Mouse (Mus musculus) megakaryocyte-erythroid progenitor cell, adult 5 weeks (primary cell): Measurements from ENCODE around the gene Fam222b. TPM values are rescaled to one million over a fixed set of nuclear protein-coding genes. Genes with fewer than 3 reads are reported as not detected.

Source experiments
- polyA plus RNA-seq: library from polyadenylated mRNA; stranded (reverse); fragments of >175 nt; gene quantifications from 2 replicates; pipeline ENCODE4 v1.2.3, GENCODE M21; 2012

The Fam222b gene
- 24.6 and 33.3 TPM in 2 replicates for polyA plus RNA-seq

GRCm38 (mm10) chr11:78094504-78095143, at the start of gene Fam222b:
Gene Fam222b, plus strand, starts transcription at chr11:78094660.

DNA sequence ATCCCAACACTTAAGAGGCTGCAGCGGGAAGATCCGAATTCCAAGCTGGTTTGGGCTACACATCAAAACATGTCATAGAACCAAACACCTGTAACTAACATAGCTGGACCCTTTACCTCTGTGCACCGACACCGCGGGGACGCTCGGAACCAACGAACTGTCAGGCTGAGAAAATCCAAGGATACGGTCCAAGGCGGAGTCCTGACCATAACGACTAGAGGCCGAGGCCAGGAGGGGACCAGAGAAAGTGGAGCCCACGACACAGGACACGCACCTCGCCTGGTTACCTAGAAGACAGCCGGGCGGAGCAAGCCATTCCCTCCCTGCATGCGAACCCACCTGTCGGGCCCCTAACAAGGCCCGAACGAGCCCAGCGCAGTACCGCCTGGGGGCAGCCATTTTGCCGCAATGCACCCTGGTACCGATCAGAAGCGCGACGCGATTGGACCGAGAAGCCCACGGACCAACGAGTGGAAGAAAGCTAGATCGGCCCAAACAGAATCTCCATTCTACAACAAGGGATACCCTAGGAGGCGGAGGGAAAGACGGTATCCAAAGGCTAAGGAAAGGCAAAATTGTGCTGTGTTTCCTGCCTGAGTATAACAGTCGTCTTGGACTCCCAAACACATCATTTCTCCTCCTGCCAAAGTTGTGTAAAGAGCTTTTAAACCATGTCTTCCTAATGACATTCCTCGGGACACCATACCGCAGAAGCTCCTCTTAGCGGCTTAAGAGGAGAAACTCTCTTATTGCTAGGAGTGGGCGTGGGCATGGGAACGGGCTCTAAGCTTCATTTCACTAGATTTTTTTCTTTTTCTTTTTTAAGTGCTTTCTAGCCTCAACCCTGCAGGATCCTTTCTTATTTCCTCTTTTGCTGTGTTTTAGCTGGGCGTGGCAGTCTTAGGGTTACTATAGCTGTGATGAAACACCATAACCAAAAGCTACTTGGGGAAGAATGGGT, 14.2 kb upstream of the Fam222b start, which contains the start of gene Eral1:
Eral1 (minus strand) TSS at position 423 of the 961 bp plus-strand sequence.

DNA sequence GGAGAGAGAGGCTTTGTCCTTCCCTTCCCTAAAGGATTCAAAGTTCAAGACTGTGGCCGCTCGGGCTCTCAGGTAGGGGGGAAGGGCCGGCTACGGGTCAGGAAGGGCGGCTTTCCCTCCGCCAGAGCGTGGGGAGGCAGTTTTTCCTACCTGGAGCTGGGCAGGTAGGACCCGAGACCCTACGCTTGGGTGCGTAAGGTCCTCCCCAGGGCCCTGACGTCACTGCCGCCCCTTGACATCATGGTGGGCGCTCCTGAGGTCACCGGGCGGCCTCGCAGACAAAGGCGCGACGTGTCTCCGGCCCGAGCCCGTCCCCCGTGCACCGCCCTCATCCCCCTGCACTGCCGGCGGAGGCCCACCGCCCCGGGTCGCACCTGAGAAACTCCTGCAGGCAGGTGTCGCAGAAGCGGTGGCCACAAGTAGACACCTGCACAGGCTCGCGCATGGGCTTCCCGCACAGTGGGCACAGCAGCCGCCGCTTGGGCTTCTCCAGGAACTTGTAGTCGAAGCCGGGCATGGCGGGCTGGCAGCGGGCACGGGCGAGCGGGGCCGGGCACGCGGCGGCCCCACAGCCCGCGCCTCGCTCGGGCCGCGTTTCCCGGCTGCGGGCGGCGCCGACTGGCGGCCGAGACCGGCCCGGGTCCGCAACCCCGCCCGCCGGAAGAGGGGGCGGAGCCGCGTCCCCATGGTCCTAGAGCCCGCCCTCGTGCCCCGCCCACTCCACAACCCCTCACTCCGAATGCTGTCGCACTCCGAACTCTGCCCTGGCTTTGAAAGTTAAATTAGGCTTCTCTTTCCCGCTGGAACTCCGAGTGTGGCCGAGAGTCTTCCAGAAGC, 70.7 kb downstream of the Fam222b start, which contains the start of gene Traf4:
Traf4 (minus strand) TSS at position 666 of the 837 bp plus-strand sequence.

DNA sequence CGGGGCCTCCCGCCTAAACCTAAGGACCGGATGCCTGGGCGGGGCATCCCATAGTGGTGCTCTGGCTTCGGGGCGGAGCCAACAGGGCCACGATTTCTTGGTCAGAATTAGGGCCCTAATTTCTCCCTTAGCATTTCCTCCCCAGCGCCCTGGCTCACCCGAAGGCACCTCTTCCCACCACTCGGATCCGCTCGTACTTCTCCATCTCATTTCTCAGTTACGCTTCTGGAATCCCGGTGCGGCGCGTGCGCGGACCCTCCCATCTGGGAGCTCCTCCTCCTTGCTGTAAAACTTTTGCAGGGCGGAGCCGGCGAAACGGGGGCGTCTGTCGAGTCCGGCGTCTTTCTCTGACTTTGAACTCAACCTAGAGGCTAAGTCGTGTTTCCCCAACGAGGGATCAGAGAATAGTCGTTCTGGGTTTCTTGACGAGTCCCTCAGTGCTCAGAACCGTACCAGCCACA, 82.0 kb downstream of the Fam222b start, which contains the start of the genes Nek8 and Tlcd1:
Nek8 (minus strand) TSS at position 274 of the 461 bp plus-strand sequence.
Tlcd1 (plus strand) TSS at position 310 of the 461 bp plus-strand sequence.

GRCm38 (mm10) chr11:78182961-78183844, 88.7 kb downstream of the Fam222b start, which contains the start of gene Rpl23a:
Gene Rpl23a, minus strand, starts transcription at chr11:78183584.

DNA sequence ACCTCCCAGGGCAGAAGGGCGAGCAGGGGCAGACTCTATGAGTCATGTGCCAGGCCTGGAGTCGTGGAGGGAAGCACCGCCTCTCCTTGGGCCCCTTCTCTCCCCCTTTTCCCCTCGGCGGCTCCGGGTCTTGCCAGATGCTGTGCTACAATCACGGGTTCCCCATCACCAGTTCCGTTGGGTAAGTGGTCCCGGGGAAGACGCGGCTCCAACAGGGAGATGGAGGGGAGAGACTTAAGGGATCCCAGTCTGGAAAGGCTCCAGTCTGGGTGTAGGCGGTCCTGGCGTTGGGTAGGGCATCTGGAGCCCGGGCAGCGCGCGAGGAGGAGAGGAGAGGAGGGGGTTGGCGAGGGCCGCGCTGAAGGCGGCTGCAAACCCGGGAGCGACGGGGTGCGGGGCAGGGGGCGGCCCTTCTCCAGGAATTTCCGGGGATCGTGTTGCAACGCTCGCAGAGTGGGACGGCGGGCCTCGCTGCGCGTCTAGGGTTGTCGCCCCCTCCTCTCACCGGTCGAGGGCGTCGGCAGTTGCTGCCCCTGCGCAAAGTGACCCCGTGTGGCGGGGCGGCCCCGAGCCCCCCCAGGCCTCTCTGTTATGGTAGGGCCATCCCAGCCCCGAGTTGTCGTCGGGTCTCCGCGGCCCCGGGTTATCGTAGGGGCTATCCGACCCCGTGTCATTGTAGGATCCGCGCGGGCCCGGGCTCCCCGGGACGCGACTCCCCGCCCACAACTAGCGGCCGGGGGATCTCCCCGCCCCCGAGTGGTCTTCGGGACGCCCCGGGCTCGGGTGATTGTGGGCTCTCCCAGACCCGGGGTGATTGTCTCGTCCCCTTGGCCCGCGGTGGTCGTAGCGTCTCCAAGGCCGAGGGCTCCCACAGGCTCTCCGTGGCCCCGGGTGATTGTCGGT, 94.1 kb downstream of the Fam222b start, which contains the start of gene Rab34:
Rab34 (plus strand) TSS at position 100 of the 903 bp plus-strand sequence.

DNA sequence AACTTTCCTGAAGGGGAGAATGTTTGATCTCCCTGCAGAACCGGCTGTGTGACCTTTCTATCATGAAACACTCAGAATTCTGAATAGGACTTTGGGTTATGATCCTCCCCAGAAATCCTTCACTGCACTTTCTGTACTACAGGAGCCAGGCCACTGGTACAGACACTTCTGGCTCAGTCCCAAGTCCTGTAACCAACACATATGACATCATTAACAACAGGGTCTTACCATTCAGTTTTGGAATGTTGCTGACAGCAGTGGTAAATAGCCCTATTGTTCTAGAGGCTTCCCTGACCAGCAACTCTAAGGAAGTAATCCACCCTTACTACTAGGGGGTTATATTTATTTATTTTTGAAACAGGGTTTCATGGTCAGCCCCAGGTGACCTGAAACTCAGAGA, 98.7 kb downstream of the Fam222b start, which contains the start of gene Proca1:
Proca1 (plus strand) TSS at position 280 of the 400 bp plus-strand sequence.

Other genes with a start within 250 kb of the Fam222b start
- 0.03 and 0.04 TPM in 2 replicates for gene Pipox, start 200.6 kb upstream of the Fam222b start, polyA plus RNA-seq
- gene Sez6, start 163.9 kb upstream of the Fam222b start, polyA plus RNA-seq: not detected in 2 replicates
- 194 and 232 TPM in 2 replicates for gene Phf12, start 111.9 kb upstream of the Fam222b start, polyA plus RNA-seq
- 7.4 and 8.4 TPM in 2 replicates for gene Dhrs13, start 62.4 kb upstream of the Fam222b start, polyA plus RNA-seq
- 55.6 and 72.3 TPM in 2 replicates for gene Flot2, start 56.7 kb upstream of the Fam222b start, polyA plus RNA-seq
- gene Eral1, start 14.3 kb upstream of the Fam222b start, polyA plus RNA-seq: 3.4 TPM in 2 replicates
- gene Traf4, start 70.9 kb downstream of the Fam222b start, polyA plus RNA-seq: 29.8 and 41.4 TPM in 2 replicates
- gene Nek8, start 82.0 kb downstream of the Fam222b start, polyA plus RNA-seq: 3.1 and 4.3 TPM in 2 replicates
- 34.7 and 38.4 TPM in 2 replicates for gene Tlcd1, start 82.1 kb downstream of the Fam222b start, polyA plus RNA-seq
- 1,982 and 2,223 TPM in 2 replicates for gene Rpl23a, start 88.9 kb downstream of the Fam222b start, polyA plus RNA-seq
- 3.0 and 4.5 TPM in 2 replicates for gene Rab34, start 93.8 kb downstream of the Fam222b start, polyA plus RNA-seq
- 0.18 and 0.67 TPM in 2 replicates for gene Proca1, start 98.7 kb downstream of the Fam222b start, polyA plus RNA-seq
- 9.6 and 11.2 TPM in 2 replicates for gene Sdf2, start 151.1 kb downstream of the Fam222b start, polyA plus RNA-seq
- gene Supt6, start 151.3 kb downstream of the Fam222b start, polyA plus RNA-seq: 82.2 and 96.4 TPM in 2 replicates
- 88.7 and 97.6 TPM in 2 replicates for gene 2610507B11Rik, start 167.1 kb downstream of the Fam222b start, polyA plus RNA-seq
- gene BC030499, start 196.2 kb downstream of the Fam222b start, polyA plus RNA-seq: not detected in 2 replicates
- 66.8 and 68.5 TPM in 2 replicates for gene Spag5, start 206.9 kb downstream of the Fam222b start, polyA plus RNA-seq
- 0.44 and 1.4 TPM in 2 replicates for gene Aldoc, start 228.3 kb downstream of the Fam222b start, polyA plus RNA-seq
- gene Pigs, start 233.8 kb downstream of the Fam222b start, polyA plus RNA-seq: 84.7 and 91.0 TPM in 2 replicates
- gene Unc119, start 248.8 kb downstream of the Fam222b start, polyA plus RNA-seq: 74.0 and 91.3 TPM in 2 replicates